Mouse (Mus musculus): ENCODE results near the gene Ptprq.

DNA sequence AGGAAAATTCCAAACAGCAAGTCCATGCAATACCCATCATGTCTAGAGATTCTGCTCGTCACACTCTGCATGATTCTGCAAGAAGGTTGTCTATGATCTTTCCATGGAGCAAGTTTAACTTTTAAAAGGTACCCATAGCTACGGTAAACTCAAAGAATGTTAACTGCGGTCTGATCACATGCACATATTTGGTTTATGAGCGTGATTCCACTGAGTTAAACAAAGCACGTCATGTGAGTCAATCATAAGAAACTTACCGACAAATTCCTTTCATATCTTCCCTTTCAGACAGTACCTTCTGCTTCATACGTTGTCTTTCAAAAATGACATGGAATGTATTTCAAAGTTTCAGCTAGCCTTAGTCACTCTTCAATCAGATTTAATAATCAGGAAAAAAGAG is 217.7 kb downstream of the Ptprq start:
- TF ChIP-seq TAL1 (IDR thresholded peaks at IDR 0.05; ENCODE audit: low read length) (no peak), GATA1 (IDR thresholded peaks at IDR 0.05; ENCODE audit: low read length) (no peak)

Measured in erythroblast, embryonic 14.5 days (primary cell).